Mouse (Mus musculus): ENCODE results near the gene Top3b. TPM values are rescaled to one million over a fixed set of nuclear protein-coding genes. Genes with fewer than 3 reads are reported as not detected.
"Not testable (repeated sequence)": the region's sequence is repeated elsewhere in the genome, so short reads cannot be mapped to it uniquely, and the experiment has no call there.

The Top3b gene
- 64.3 and 66.5 TPM in 2 replicates for polyA plus RNA-seq (2016; fragmentation: Nextera tagmentation; extraction: Ambion mirVana)

DNA sequence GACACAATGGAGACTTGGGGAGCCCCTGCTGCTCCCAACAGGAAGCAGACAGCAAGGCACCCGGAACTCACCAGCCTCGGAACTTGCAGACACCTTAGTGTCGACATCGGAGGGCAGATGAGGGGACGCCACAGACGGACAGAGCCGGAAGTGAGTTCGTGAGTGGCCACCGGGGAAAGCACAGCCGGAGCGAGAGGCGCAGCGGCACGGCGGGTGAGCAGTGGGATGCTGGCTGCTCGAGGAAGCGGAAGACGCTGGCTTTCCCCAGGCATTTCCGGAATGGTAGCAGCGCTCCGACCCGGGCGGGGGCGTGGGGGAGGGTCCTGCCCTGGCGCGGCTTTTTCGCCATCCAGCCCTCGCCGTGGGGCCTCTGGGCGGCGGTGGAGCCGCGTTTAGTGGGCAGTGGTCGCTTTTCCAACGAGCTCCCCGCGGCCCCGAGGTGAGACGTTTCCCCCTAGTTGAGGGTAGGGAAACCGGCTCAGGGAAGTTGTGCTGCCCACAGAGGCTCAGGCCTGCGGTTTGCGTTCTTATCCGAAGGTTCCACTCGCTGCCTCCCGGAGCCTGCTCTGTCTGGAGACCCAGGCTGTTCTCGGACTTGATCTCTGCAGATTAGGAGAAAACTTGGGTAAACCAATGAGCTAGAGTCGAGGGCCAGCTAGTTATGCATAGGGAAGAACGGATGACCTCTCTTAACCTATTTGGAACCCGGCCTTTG is at the start of gene Top3b, which contains the start of gene Vpreb1:
Gene Top3b (plus strand): TSS at position 120 of the 715 bp plus-strand sequence.
Gene Vpreb1 (minus strand): TSS at position 227 of the 715 bp plus-strand sequence.
- Histone ChIP-seq H3K27ac (peak within 1 kb of the TSS; percentile 95), H3K36me3 (replicated peaks) (peaks cover 5% of the 10 kb centered on the region), H3K27me3 (no peaks in the 10 kb centered on the region), H3K9me3 (peaks cover under 1% of the 10 kb centered on the region; the same call in 1 of the 2 replicates), H3K9ac (peak within 1 kb of the TSS; percentile 86), H3K4me3 (replicated peaks) (peak within 1 kb of the TSS; percentile 77), H3K4me1 (peaks cover 9% of the 10 kb centered on the region), H3K4me2 (peak within 1 kb of the TSS; percentile 68)
- under 1% methylated on average over 49 of the region's 49 CpGs for WGBS
- peak; percentile 96 for ATAC-seq (ENCODE audit: low FRiP score)

DNA sequence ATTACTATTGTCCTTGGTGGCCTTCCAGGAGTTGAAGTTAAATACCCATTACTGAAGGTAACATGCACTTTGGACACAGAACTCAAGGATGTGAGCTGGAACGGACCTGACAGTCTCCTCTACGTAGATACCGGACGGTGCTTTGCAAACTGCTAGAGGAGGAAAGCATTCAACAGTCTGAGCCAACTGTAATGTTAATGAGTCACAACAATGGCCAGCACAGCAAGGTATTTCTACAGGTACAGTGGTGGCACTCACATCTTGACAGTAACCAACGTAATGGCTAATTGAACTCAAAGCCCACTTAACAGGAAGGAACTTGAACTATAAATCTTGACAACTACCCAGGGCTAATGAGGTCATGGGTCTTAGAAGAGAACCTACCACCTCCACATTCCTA is 45.1 kb upstream of the Top3b start:
- 37% methylated on average over 5 of the region's 5 CpGs for WGBS
- ATAC-seq (ENCODE audit: low FRiP score) = no peak

DNA sequence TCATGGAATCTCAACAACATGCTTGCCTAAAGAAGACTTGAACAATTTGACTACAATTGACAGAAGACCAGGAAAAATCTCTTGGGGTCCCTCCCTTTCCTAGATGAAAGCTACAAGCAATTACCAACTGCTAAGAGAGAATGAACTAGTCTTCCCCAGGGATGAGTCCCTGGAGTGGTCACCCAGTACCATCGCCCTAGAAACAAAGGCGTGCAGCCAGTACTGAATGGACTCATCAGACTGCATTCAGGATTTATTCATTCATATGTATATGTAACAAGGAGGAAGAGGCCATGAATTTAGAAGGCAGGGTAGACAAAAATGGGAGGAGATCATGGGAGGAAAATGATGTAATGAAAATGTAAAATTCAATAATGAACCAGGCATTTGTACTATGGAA is 44.3 kb upstream of the Top3b start:
- Histone ChIP-seq H3K4me2 (no peak overlapping the region), H3K4me3 (replicated peaks) (no peak overlapping the region)
- no peak for ATAC-seq (ENCODE audit: low FRiP score)

More for the DNA sequence above, 45.1 kb upstream of the Top3b start:
- H3K4me1 ChIP-seq = peaks cover 5% of the 10 kb centered on the region; the same call in 1 of the 2 replicates
- no peak overlapping the region for H3K27ac ChIP-seq
- H3K9me3 ChIP-seq = no peaks in the 10 kb centered on the region
- H3K9ac ChIP-seq = no peak overlapping the region
- no peak overlapping the region for H3K4me2 ChIP-seq
- H3K4me3 ChIP-seq (replicated peaks) = no peak overlapping the region
- no peaks in the 10 kb centered on the region for H3K27me3 ChIP-seq
- no peaks in the 10 kb centered on the region for H3K36me3 ChIP-seq (replicated peaks)

DNA sequence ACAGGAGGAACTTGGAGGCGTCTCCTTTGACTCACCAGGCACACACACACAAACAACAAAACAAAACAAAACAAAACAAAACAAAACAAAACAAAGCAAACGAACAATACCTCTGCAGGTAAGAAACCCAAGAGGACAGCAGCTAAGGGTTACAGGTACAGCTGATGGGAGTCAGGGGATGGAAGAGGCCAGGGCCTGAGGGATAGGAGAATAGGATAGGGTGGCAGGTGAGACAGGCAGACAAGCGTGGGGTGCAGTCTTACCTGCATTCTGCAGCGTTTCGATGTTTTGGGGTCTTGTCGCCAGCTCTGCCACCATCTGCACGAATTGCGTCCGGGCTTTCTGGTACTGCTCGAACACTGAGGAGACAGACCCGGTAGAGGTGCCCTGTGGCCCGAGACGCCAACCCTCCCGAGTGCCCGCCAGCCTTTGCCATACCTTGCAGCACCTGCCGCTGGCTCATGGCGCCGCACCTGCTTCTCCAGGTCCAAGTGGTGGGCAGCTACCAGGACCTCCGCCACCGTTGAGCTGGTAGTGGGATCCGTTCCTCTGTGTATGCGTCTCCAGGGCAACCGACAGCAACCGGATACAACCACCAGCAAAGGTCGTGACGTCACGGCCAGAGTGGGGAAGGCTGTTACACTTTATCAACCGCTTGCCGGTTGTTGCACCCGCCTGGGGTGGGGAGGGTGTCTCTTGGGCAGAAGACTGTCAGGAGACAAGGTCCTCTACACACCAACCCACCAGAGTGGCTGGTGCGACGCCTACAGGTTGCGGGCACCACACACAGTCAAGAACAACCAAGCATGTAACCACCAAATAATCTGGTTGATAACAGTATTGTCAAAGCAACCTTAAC is 41.5 kb upstream of the Top3b start, which contains the start of gene Spag6l:
Gene Spag6l (minus strand): TSS at position 700 of the 859 bp plus-strand sequence.
- Histone ChIP-seq H3K4me2 (peak within 1 kb of the TSS; percentile 87), H3K27me3 (no peaks in the 10 kb centered on the region), H3K27ac (no peak within 1 kb of the TSS), H3K36me3 (replicated peaks) (no peaks in the 10 kb centered on the region), H3K4me3 (replicated peaks) (peak within 1 kb of the TSS; percentile 53), H3K4me1 (peaks cover 5% of the 10 kb centered on the region; the same call in 1 of the 2 replicates), H3K9me3 (no peaks in the 10 kb centered on the region), H3K9ac (peak within 1 kb of the TSS; percentile 53)
- peak; percentile 96 for ATAC-seq (ENCODE audit: low FRiP score)
- WGBS = 6% methylated on average over 33 of the region's 33 CpGs

More for the DNA sequence above, 44.3 kb upstream of the Top3b start:
- no peaks in the 10 kb centered on the region for H3K27me3 ChIP-seq
- H3K4me1 ChIP-seq = peaks cover 5% of the 10 kb centered on the region; the same call in 1 of the 2 replicates
- no peak overlapping the region for H3K9ac ChIP-seq
- H3K27ac ChIP-seq = no peak overlapping the region
- 76% methylated on average over 2 of the region's 2 CpGs for WGBS
- H3K9me3 ChIP-seq = no peaks in the 10 kb centered on the region
- no peaks in the 10 kb centered on the region for H3K36me3 ChIP-seq (replicated peaks)

DNA sequence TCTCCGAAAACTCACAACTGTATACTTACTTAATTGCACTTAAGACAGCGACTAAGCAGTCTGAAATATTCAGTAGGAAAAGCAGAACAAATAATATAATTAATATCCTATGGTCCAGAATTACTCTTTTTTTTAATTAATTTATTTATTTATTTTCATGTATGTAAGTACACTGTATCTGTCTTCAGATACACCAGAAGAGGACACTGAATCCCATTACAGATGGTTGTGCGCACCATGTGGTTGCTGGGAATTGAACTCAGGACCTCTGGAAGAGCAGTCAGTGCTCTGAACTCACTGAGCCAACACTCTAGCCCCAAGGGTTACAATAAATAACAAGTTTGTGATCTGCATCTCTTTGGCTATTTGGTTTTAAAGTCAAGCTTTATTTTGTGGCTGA is 40.9 kb upstream of the Top3b start:
- Histone ChIP-seq H3K9ac (no peak overlapping the region), H3K9me3 (no peaks in the 10 kb centered on the region), H3K4me3 (replicated peaks) (no peak overlapping the region), H3K4me2 (peak overlapping the region; percentile 87), H3K4me1 (peaks cover 5% of the 10 kb centered on the region; the same call in 1 of the 2 replicates), H3K27me3 (no peaks in the 10 kb centered on the region), H3K27ac (no peak overlapping the region), H3K36me3 (replicated peaks) (no peaks in the 10 kb centered on the region)
- no peak for ATAC-seq (ENCODE audit: low FRiP score)
- 84% methylated on average over 3 of the region's 3 CpGs for WGBS

DNA sequence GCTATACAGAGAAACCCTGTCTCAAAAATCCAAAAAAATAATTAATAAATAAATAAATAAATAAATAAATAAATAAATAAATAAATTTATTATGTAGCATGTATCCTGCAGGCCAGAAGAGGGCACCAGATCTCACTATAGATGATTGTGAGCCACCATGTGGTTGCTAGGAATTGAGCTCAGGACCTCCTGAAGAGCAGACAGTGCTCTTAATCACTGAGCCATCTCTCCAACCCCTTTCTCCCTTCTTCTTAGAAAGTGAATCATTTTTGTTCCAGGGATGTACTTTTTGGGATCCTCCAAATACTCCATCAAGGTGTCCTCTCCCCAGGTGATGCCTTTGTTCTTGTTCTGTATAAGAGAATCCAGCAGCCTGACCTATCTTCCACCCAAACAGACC is 21.3 kb upstream of the Top3b start:
- no peaks in the 10 kb centered on the region for H3K36me3 ChIP-seq (replicated peaks)
- H3K4me1 ChIP-seq = no peaks in the 10 kb centered on the region
- no peak overlapping the region for H3K9ac ChIP-seq
- H3K9me3 ChIP-seq = 0 out of 2 replicates have a peak, but pooled peaks cover 2% of the 10 kb centered on the region
- no peak overlapping the region for H3K4me2 ChIP-seq
- H3K27me3 ChIP-seq = no peaks in the 10 kb centered on the region
- no peak overlapping the region for H3K4me3 ChIP-seq (replicated peaks)
- no peak overlapping the region for H3K27ac ChIP-seq
- no peak for ATAC-seq (ENCODE audit: low FRiP score)

DNA sequence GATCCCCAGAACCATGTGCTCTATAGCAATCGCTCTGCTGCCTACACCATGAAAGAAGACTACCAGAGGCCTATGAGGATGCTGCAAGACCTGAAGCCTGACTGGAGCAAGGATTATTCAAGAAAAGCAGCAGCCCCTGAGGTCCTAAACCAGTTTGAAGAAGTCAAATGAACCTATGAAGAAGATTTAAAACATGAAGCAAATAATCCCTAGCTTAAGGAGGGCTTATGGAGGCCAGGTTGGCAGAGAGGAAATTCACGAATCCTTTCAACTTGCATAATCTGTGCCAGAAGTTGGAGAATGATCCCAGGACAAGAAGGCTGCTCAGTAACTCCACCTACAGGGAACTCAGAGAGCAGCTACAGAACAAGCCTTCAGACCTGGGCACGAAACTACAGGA is 18.1 kb upstream of the Top3b start:
- ATAC-seq (ENCODE audit: low FRiP score) = no peak
- Histone ChIP-seq H3K4me3 (replicated peaks) (no peak overlapping the region), H3K9ac (no peak overlapping the region), H3K27me3 (peaks cover 3% of the 10 kb centered on the region; the same call in 1 of the 2 replicates), H3K4me1 (no peaks in the 10 kb centered on the region), H3K9me3 (0 out of 2 replicates have a peak, but pooled peaks cover 2% of the 10 kb centered on the region), H3K36me3 (replicated peaks) (no peaks in the 10 kb centered on the region), H3K4me2 (no peak overlapping the region), H3K27ac (no peak overlapping the region)
- 82% methylated on average over 3 of the region's 3 CpGs for WGBS

DNA sequence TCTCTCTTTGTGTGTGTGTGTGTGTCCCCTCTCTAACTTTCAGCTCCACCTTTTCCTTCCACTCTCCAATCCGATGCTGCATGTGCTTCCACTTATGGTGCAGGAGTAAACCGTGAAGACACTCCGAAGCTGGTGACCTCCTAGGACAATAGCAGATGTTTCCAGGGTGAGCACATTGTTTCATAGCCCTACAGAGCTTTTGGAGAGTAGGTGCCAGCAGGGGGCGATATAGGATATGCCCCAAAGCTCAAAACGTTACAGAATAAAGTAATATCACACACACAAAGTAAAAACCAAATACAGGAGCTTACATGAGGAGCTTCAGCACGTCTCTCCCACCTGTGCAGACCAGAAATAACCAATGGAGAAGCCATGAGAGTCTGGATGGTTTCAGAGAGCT is 15.7 kb upstream of the Top3b start:
- Histone ChIP-seq H3K4me1 (no peaks in the 10 kb centered on the region), H3K4me2 (no peak overlapping the region), H3K9me3 (0 out of 2 replicates have a peak, but pooled peaks cover 2% of the 10 kb centered on the region), H3K27ac (no peak overlapping the region), H3K27me3 (peaks cover 3% of the 10 kb centered on the region; the same call in 1 of the 2 replicates), H3K9ac (no peak overlapping the region), H3K4me3 (replicated peaks) (no peak overlapping the region), H3K36me3 (replicated peaks) (no peaks in the 10 kb centered on the region)
- ATAC-seq (ENCODE audit: low FRiP score) = no peak
- WGBS = 39% methylated on average over 6 of the region's 6 CpGs

DNA sequence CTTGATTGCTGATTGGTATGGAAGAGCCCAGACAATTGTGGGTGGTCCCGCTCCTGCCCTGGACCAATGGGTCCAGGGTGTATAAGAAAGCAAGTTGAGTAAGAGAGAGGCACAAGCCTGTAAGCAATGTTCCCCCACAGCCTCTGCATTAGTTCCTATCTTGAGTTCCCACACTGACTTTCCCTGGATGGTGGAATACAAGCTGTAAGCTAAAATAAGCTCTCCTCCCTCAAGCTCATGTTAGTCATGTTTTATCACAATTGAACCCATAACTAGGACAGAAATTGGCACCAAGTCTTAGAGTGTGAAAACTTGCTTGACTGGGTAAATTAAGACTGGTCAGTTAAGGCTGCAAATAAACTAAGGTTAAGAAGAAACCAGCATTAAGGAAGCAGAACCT is 15.0 kb upstream of the Top3b start:
- Histone ChIP-seq H3K27ac (no peak overlapping the region), H3K4me3 (replicated peaks) (no peak overlapping the region), H3K9ac (no peak overlapping the region), H3K27me3 (peaks cover 3% of the 10 kb centered on the region; the same call in 1 of the 2 replicates), H3K36me3 (replicated peaks) (no peaks in the 10 kb centered on the region), H3K4me2 (no peak overlapping the region), H3K9me3 (0 out of 2 replicates have a peak, but pooled peaks cover 2% of the 10 kb centered on the region), H3K4me1 (no peaks in the 10 kb centered on the region)
- ATAC-seq (ENCODE audit: low FRiP score) = no peak
- WGBS = 90% methylated on average over 1 of the region's 1 CpGs

DNA sequence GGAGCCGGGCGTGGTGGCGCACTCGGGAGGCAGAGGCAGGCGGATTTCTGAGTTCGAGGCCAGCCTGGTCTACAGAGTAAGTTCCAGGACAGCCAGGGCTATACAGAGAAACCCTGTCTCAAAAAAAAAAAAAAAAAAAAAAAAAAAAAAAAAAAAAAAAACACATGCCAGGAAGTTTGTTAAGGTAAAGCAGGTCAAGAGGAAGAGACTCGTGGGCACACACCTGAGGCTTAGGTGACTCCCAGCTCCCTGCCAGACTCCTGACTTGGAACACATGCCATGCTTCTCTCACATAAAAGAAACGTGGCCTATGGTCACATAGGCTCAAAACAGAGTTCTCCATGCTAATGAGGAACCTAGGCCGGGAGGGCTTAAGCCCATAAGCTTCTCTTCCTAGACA is 14.5 kb upstream of the Top3b start:
- H3K4me1 ChIP-seq; H3K9ac ChIP-seq; H3K4me2 ChIP-seq; H3K36me3 ChIP-seq (replicated peaks); H3K27ac ChIP-seq; H3K27me3 ChIP-seq; ATAC-seq (ENCODE audit: low FRiP score); H3K4me3 ChIP-seq (replicated peaks); H3K9me3 ChIP-seq: not testable (repeated sequence)
- 88% methylated on average over 9 of the region's 9 CpGs for WGBS

DNA sequence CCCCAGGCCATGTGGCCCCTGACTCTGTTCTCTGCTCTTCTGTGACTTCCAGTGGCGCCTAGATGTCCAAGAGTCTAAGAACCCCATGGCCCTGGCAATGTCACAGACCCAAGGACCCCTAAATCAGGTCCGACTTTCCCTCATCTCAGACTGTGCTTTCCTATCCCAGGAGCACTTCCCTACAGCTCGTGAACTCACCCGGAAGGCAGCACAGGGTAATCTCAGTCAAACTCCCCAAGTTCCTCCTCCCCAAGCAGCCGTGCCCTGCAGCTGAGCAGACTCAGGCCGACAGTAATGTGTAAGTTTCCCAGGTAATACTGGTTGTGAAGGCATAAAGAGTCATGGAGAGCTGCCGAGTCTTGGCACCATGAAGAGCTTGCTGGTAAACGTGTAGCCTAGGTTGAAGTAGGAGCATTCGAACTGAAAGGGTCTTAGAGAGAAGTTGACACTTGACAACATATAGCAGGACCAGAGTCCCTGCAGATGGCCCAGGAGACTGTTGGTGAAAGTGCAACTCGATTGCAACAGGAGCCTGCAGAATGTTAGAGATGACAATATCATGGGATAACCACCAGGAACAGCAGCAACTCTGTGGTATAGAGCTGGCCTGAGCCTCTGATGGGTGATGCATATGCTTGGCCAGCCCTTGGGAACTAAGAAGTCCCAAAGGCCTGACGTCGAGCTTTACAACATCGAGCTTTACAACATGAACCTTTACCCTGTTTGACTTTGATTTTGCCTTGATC is 13.6 kb upstream of the Top3b start:
- WGBS = 78% methylated on average over 13 of the region's 13 CpGs

More for the DNA sequence above, 13.6 kb upstream of the Top3b start:
- Histone ChIP-seq H3K4me2 (no peak overlapping the region), H3K4me3 (replicated peaks) (no peak overlapping the region), H3K27ac (no peak overlapping the region), H3K36me3 (replicated peaks) (no peaks in the 10 kb centered on the region), H3K4me1 (no peaks in the 10 kb centered on the region), H3K9ac (no peak overlapping the region), H3K9me3 (no peaks in the 10 kb centered on the region), H3K27me3 (peaks cover 3% of the 10 kb centered on the region; the same call in 1 of the 2 replicates)
- no peak for ATAC-seq (ENCODE audit: low FRiP score)
